Mouse (Mus musculus): ENCODE measurements around the gene Vmn1r120.
"Not testable (repeated sequence)": the region's sequence is repeated elsewhere in the genome, so short reads cannot be mapped to it uniquely, and the experiment has no call there.

Vmn1r120 gene

GRCm38 (mm10) chr7:21053684-21054083, at the start of gene Vmn1r120:
Vmn1r120 (minus strand) TSS chr7:21053784.
- DNase-seq (ENCODE audit: extremely low read depth, low read depth): not testable (repeated sequence)

- not testable (repeated sequence) for DNase-seq (ENCODE audit: extremely low read depth, low read depth)
These were observed 44.8 kb upstream of the Vmn1r120 start, which contains the start of gene Vmn1r121 for GRCm38 (mm10) chr7:21098413-21098812. Vmn1r121 (minus strand) TSS chr7:21098513.

- not testable (repeated sequence) for DNase-seq (ENCODE audit: extremely low read depth, low read depth)
These were observed 41.2 kb downstream of the Vmn1r120 start, which contains the start of gene Vmn1r119 for GRCm38 (mm10) chr7:21012355-21012754. Vmn1r119 (minus strand) TSS chr7:21012455.
